Mouse (Mus musculus) limb, embryonic 14.5 days (tissue): ENCODE data around the gene Gramd1b. TPM values are rescaled to one million over a fixed set of nuclear protein-coding genes. Genes with fewer than 3 reads are reported as not detected.
A peak's percentile ranks its signal among the peaks of the same experiment; 100 is the strongest.

Source experiments
- ATAC-seq: fragments of 200-750 bp; cut with Nextera tagmentation; 2 replicates; pipeline ENCODE4 v1.8.0; 2017; ENCODE audit warnings: low read depth, moderate number of reproducible peaks, moderate TSS enrichment; ENCODE audit not compliant: low FRiP score
- DNase-seq: peaks from one replicate; pipeline ENCODE4 v3.0.0-alpha.2; 2015; ENCODE audit warnings: low spot score
- H3K27ac ChIP-seq: fragments of 300-500 bp; sonication (generic); replicated peaks from 2 replicates; pipeline ENCODE4 v1.5.1; 2014; ENCODE audit warnings: low read depth, mild to moderate bottlenecking, low read length, moderate library complexity, mixed read lengths
- H3K27me3 ChIP-seq: fragments of 300-500 bp; sonication (generic); 2 replicates; pipeline ENCODE4 v1.6.1; 2014; ENCODE audit warnings: low read length, mixed read lengths; ENCODE audit not compliant: control insufficient read depth, insufficient read depth
- H3K36me3 ChIP-seq: fragments of 300-500 bp; sonication (generic); 2 replicates; pipeline ENCODE4 v1.6.1; 2014; ENCODE audit warnings: mild to moderate bottlenecking, low read length, moderate library complexity, mixed read lengths; ENCODE audit not compliant: control insufficient read depth, insufficient read depth
- H3K4me1 ChIP-seq: fragments of 300-500 bp; sonication (generic); 2 replicates; pipeline ENCODE4 v1.6.1; 2014; ENCODE audit warnings: antibody characterized with exemption, low read length, mixed read lengths; ENCODE audit not compliant: control insufficient read depth, insufficient read depth
- H3K4me2 ChIP-seq: fragments of 300-500 bp; sonication (generic); replicated peaks from 2 replicates; pipeline ENCODE4 v1.6.1; 2014; ENCODE audit warnings: low read depth, mild to moderate bottlenecking, low read length, moderate library complexity; ENCODE audit not compliant: severe bottlenecking
- H3K4me3 ChIP-seq: fragments of 300-500 bp; sonication (generic); replicated peaks from 2 replicates; pipeline ENCODE4 v1.5.1; 2014; ENCODE audit warnings: low read length
- H3K9ac ChIP-seq: fragments of 300-500 bp; sonication (generic); 2 replicates; pipeline ENCODE4 v1.6.1; 2014; ENCODE audit warnings: mild to moderate bottlenecking, low read depth, low read length, moderate library complexity; ENCODE audit not compliant: severe bottlenecking
- H3K9me3 ChIP-seq: fragments of 300-500 bp; sonication (generic); 2 replicates; pipeline ENCODE4 v1.6.1; 2016; ENCODE audit warnings: low read length; ENCODE audit not compliant: control insufficient read depth
- POLR2A ChIP-seq: fragments of 200-500 bp; IDR thresholded peaks from 2 replicates; pipeline ENCODE4 v1.8.0; 2012; ENCODE audit warnings: inconsistent platforms, mild to moderate bottlenecking, moderate library complexity, borderline replicate concordance; ENCODE audit not compliant: insufficient read depth, insufficient read length; ENCODE audit errors: extremely low read depth
- WGBS: fragments of 180-500 bp; shearing (Covaris S2); extraction: QIAGEN DNeasy Blood & Tissue Kit; methylation state at CpG from one replicate; pipeline ENCODE4 v1.1.7; 2014; 5-methylcytosine and 5-hydroxymethylcytosine counted together
- polyA plus RNA-seq, 2 experiments: library from polyadenylated mRNA; depleted of rRNA in 1 of 2; stranded (reverse) in 1 of 2; unstranded in 1 of 2; fragments of >200 nt; fragmentation: Nextera tagmentation in 1 of 2; extraction: Ambion mirVana in 1 of 2; gene quantifications; 2 replicates each; pipeline versions ENCODE4 v1.2.1 to v1.2.3; 2012 to 2014

Gramd1b gene
- polyA plus RNA-seq, 2 experiments: 3.6 to 11.3 TPM

DNA sequence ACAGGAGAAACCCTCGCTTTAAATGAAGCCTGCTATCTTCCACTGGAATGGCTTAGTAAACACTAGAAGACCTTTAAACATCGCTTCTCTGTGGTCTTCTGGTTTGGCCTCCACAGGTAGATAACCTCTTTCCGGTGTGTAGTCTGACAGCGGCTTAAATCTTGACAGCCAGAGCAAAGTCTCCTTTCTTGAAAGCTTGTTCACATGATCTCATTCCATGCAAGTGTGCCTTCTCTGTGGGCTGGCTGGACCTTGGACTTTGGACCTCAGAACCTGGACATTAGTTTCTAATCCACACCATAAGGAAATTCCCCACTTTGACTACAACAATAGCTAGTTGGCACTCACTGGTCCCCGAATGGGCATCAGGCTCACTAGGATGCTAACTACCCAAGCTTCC lies 65.6 kb downstream of the Gramd1b start:
- no peak for ATAC-seq
- H3K4me2 ChIP-seq: no peak overlapping the region
- no peaks in the 10 kb centered on the region for H3K9me3 ChIP-seq
- H3K4me1 ChIP-seq: no peaks in the 10 kb centered on the region
- WGBS: 92% methylated on average over 5 of the region's 5 CpGs
- H3K27ac ChIP-seq: no peak overlapping the region
- no peak overlapping the region for H3K9ac ChIP-seq
- H3K27me3 ChIP-seq: no peaks in the 10 kb centered on the region
- no peak overlapping the region for H3K4me3 ChIP-seq
- no peaks in the 10 kb centered on the region for H3K36me3 ChIP-seq
- TF ChIP-seq POLR2A: no peak
- DNase-seq: no peak

DNA sequence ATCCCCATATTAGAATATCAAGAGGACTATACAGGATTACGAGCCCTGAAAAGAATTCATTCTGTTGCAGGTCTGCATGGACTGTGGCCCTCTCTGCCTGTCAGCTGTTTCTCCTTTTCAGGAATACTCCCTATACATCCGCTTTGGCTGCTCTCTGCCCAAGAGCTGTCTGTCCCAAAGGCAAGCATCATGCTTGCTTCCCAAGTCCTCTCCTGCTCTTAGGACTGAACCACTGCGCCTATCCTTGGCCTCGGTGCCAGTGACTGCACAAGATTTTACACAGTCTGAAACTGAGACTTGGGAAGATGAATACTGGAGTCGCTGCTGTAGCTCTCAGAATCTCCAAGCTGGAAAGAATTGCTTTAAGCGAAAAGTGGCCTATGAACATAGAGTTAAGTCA lies 68.8 kb downstream of the Gramd1b start:
- H3K9ac ChIP-seq: no peak overlapping the region
- H3K27me3 ChIP-seq: no peaks in the 10 kb centered on the region
- ATAC-seq: no peak
- TF ChIP-seq POLR2A: no peak
- H3K4me1 ChIP-seq: no peaks in the 10 kb centered on the region
- no peak for DNase-seq
- no peaks in the 10 kb centered on the region for H3K36me3 ChIP-seq
- WGBS: 85% methylated on average over 6 of the region's 6 CpGs
- H3K9me3 ChIP-seq: no peaks in the 10 kb centered on the region
- H3K27ac ChIP-seq: no peak overlapping the region
- H3K4me3 ChIP-seq: no peak overlapping the region
- H3K4me2 ChIP-seq: no peak overlapping the region

GRCm38 (mm10) chr9:40460781-40461180 lies 70.4 kb downstream of the Gramd1b start:
- peak; percentile 32; the same call in 1 of the 2 replicates for ATAC-seq
- Histone ChIP-seq H3K36me3 (no peaks in the 10 kb centered on the region), H3K27ac (no peak overlapping the region), H3K4me2 (no peak overlapping the region), H3K27me3 (no peaks in the 10 kb centered on the region), H3K9ac (no peak overlapping the region), H3K4me3 (no peak overlapping the region), H3K4me1 (peaks cover 5% of the 10 kb centered on the region; the same call in 1 of the 2 replicates), H3K9me3 (no peaks in the 10 kb centered on the region)
- TF ChIP-seq POLR2A: no peak
- peak; percentile 15 for DNase-seq
- WGBS: 45% methylated on average over 6 of the region's 6 CpGs

DNA sequence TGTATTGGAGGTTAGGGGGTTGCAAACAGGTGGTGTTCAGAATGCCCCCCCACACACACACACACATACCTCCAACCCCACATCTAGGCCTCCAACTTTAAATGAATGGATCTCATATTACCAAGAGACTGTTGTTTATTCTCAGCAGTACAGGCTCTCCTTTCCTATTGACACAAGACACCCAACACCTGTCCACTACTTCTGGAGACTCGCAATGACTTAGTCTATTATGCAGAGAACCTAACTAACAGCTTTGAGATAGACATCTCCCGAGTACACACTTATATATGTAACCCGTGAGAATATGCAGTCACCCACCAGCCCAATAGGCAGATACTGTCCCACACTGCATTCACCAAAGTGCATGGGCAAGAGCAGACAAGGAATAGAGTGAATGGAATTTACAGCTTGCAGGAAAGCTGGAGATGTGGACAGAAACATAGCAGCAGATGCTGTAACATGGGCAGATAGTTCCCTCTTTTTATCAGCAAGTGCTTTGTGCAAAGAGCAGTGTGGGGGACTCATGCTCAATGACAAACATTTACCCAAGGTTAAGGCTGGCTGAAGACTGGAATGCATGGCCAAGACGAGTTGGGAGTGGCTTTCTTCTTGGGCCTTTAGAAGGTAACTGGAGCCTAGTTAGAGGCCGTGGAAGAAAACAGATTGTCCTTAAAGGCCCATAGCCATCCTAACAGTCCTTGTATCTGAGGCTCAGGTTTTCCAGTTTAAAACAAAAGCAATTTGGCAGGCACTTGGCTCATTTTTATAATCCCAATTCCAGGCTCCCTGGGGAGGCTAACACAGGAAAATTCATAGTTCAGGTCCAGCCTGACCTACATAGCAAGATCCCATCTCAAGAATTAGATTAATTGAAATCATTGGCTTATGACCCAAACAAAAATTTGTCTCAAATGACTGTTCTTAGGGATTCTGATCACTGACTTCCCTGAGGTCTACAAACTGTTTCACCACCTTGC lies 71.6 kb downstream of the Gramd1b start:
- DNase-seq: peak; percentile 15

DNA sequence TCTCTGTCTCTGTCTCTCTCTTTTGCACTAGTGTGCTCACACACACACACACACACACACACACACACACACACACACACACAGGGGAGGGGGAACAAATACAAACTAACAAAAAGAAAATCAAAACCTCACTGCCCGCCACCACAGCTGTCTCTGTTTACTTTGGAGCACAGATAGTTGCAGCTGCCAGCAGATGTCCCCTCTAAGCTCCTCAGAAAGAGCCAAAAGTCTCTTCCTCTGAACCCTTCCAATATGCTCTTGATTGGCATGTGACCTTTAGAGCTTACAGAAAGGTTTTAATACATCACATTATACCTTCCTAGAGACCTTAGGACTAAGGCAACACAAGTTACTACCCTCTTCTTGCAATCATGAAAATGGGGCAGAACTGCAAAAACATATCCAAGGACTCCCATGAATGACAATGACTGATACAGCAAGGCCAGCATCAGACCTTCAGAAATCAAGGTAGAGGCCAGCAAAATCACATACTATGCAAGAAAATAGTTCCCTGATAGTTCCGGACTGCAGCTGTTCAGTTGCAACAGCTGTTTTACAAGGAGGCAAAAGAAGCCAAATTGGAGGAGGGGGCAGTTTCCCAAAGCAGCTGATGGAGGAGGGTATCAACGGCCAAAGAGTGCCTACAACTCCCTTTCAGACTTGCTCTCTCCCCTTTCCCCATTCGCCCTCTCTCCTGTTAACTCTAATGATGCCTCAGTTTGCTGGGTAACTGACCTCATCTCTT lies 72.5 kb downstream of the Gramd1b start:
- WGBS: 63% methylated on average over 4 of the region's 4 CpGs
- no peak for TF ChIP-seq POLR2A
- ATAC-seq (peak; percentile 35; the same call in 1 of the 2 replicates), DNase-seq (peak; percentile 27)
- Histone ChIP-seq H3K4me3 (no peak overlapping the region), H3K36me3 (no peaks in the 10 kb centered on the region), H3K27ac (no peak overlapping the region), H3K27me3 (no peaks in the 10 kb centered on the region), H3K9ac (no peak overlapping the region), H3K9me3 (no peaks in the 10 kb centered on the region), H3K4me2 (no peak overlapping the region), H3K4me1 (peaks cover 8% of the 10 kb centered on the region; the same call in 1 of the 2 replicates)

More for the DNA sequence above, 71.6 kb downstream of the Gramd1b start:
- Histone ChIP-seq H3K4me3 (no peak overlapping the region), H3K9ac (no peak overlapping the region), H3K36me3 (no peaks in the 10 kb centered on the region), H3K27ac (no peak overlapping the region), H3K4me2 (no peak overlapping the region), H3K27me3 (no peaks in the 10 kb centered on the region), H3K9me3 (no peaks in the 10 kb centered on the region), H3K4me1 (peaks cover 8% of the 10 kb centered on the region; the same call in 1 of the 2 replicates)
- TF ChIP-seq POLR2A: no peak
- peak; percentile 51 for ATAC-seq
- WGBS: 63% methylated on average over 5 of the region's 5 CpGs
